Mouse (Mus musculus) midbrain, embryonic 16.5 days (tissue): ENCODE data around the gene Gm42791. TPM values are rescaled to one million over a fixed set of nuclear protein-coding genes. Genes with fewer than 3 reads are reported as not detected.

Experiments
- ATAC-seq: fragments of 200-750 bp; cut with Nextera tagmentation; 2 replicates; pipeline ENCODE4 v1.8.0; 2017; ENCODE audit warnings: moderate TSS enrichment
- H3K27ac ChIP-seq: fragments of 300-500 bp; sonication (generic); 2 replicates; pipeline ENCODE4 v1.5.1; 2014; ENCODE audit warnings: mild to moderate bottlenecking, low read length, mixed read lengths
- H3K27me3 ChIP-seq: fragments of 300-500 bp; sonication (generic); 2 replicates; pipeline ENCODE4 v1.6.1; 2014; ENCODE audit warnings: low read depth, low read length, mixed read lengths; ENCODE audit not compliant: control insufficient read depth, insufficient read depth
- H3K36me3 ChIP-seq: fragments of 300-500 bp; sonication (generic); 2 replicates; pipeline ENCODE4 v1.6.1; 2014; ENCODE audit warnings: mild to moderate bottlenecking, low read length, moderate library complexity, mixed read lengths; ENCODE audit not compliant: control insufficient read depth, insufficient read depth
- H3K4me1 ChIP-seq: fragments of 300-500 bp; sonication (generic); 2 replicates; pipeline ENCODE4 v1.6.1; 2014; ENCODE audit warnings: mild to moderate bottlenecking, low read length, mixed read lengths; ENCODE audit not compliant: control insufficient read depth, insufficient read depth
- H3K4me2 ChIP-seq: fragments of 300-500 bp; sonication (generic); 2 replicates; pipeline ENCODE4 v1.6.1; 2014; ENCODE audit warnings: mild to moderate bottlenecking, low read length, mixed read lengths
- H3K4me3 ChIP-seq: fragments of 300-500 bp; sonication (generic); 2 replicates; pipeline ENCODE4 v1.5.1; 2014; ENCODE audit warnings: low read depth, mild to moderate bottlenecking, low read length, moderate library complexity, mixed read lengths
- H3K9ac ChIP-seq: fragments of 300-500 bp; sonication (generic); 2 replicates; pipeline ENCODE4 v1.6.1; 2014; ENCODE audit warnings: low read depth, low read length, mixed read lengths
- H3K9me3 ChIP-seq: fragments of 300-500 bp; sonication (generic); replicated peaks from 2 replicates; pipeline ENCODE4 v1.6.1; 2014; ENCODE audit warnings: mild to moderate bottlenecking, low read length, mixed read lengths; ENCODE audit not compliant: control insufficient read depth, poor library complexity, severe bottlenecking
- WGBS: fragments of 180-500 bp; shearing (Covaris S2); extraction: QIAGEN DNeasy Blood & Tissue Kit; methylation state at CpG from one replicate; pipeline ENCODE4 v1.1.7; 2014; 5-methylcytosine and 5-hydroxymethylcytosine counted together
- polyA plus RNA-seq: library from polyadenylated mRNA; unstranded; fragments of >200 nt; fragmentation: Nextera tagmentation; extraction: Ambion mirVana; gene quantifications from 2 replicates; pipeline ENCODE4 v1.2.1, GENCODE M21; 2015

Gene Gm42791
- 5.7 and 6.7 TPM in 2 replicates for polyA plus RNA-seq

- under 1% methylated on average over 33 of the region's 33 CpGs for WGBS
- Histone ChIP-seq H3K4me3 (peak within 1 kb of the TSS; percentile 47), H3K9ac (peak within 1 kb of the TSS; percentile 67), H3K36me3 (no peaks in the 10 kb centered on the region), H3K9me3 (no peaks in the 10 kb centered on the region), H3K4me2 (peak within 1 kb of the TSS; percentile 77), H3K4me1 (peaks cover 12% of the 10 kb centered on the region), H3K27me3 (no peaks in the 10 kb centered on the region), H3K27ac (peak within 1 kb of the TSS; percentile 85)
- ATAC-seq, result peak; percentile 82
Observed at GRCm38 (mm10) chr5:148994706-148995414, at the start of gene Gm42791. Gm42791 (minus strand) TSS chr5:148995147.

GRCm38 (mm10) chr5:149044067-149044466 is 49.1 kb upstream of the Gm42791 start:
- no peak overlapping the region for H3K4me2 ChIP-seq
- 83% methylated on average over 4 of the region's 4 CpGs for WGBS
- no peak overlapping the region for H3K27ac ChIP-seq
- no peaks in the 10 kb centered on the region; the same call in 1 of the 2 replicates for H3K36me3 ChIP-seq
- no peaks in the 10 kb centered on the region for H3K4me1 ChIP-seq
- no peaks in the 10 kb centered on the region for H3K27me3 ChIP-seq
- no peaks in the 10 kb centered on the region for H3K9me3 ChIP-seq
- H3K9ac ChIP-seq, result no peak overlapping the region
- ATAC-seq, result no peak
- no peak overlapping the region for H3K4me3 ChIP-seq

GRCm38 (mm10) chr5:149043240-149043639 is 48.3 kb upstream of the Gm42791 start:
- Histone ChIP-seq H3K9me3 (no peaks in the 10 kb centered on the region), H3K4me2 (no peak overlapping the region), H3K27ac (no peak overlapping the region), H3K27me3 (no peaks in the 10 kb centered on the region), H3K36me3 (no peaks in the 10 kb centered on the region), H3K4me3 (no peak overlapping the region), H3K9ac (no peak overlapping the region), H3K4me1 (no peaks in the 10 kb centered on the region)
- ATAC-seq, result no peak
- WGBS, result 85% methylated on average over 6 of the region's 6 CpGs

GRCm38 (mm10) chr5:149039825-149040224 is 44.9 kb upstream of the Gm42791 start:
- Histone ChIP-seq H3K27me3 (no peaks in the 10 kb centered on the region), H3K4me3 (no peak overlapping the region), H3K9ac (no peak overlapping the region), H3K27ac (no peak overlapping the region), H3K9me3 (no peaks in the 10 kb centered on the region), H3K36me3 (no peaks in the 10 kb centered on the region), H3K4me1 (no peaks in the 10 kb centered on the region), H3K4me2 (no peak overlapping the region)
- WGBS, result 93% methylated on average over 5 of the region's 5 CpGs
- ATAC-seq, result no peak

- no peak overlapping the region for H3K27ac ChIP-seq
- no peaks in the 10 kb centered on the region for H3K27me3 ChIP-seq
- 25% methylated on average over 10 of the region's 10 CpGs for WGBS
- ATAC-seq, result no peak
- no peaks in the 10 kb centered on the region for H3K9me3 ChIP-seq
- no peak overlapping the region for H3K4me2 ChIP-seq
- no peak overlapping the region for H3K9ac ChIP-seq
- no peaks in the 10 kb centered on the region for H3K36me3 ChIP-seq
- H3K4me1 ChIP-seq, result no peaks in the 10 kb centered on the region
- no peak overlapping the region for H3K4me3 ChIP-seq
Observed at GRCm38 (mm10) chr5:149037729-149038128, 42.8 kb upstream of the Gm42791 start.

- Histone ChIP-seq H3K4me2 (no peak overlapping the region), H3K9me3 (no peaks in the 10 kb centered on the region), H3K27ac (no peak overlapping the region), H3K4me1 (no peaks in the 10 kb centered on the region), H3K27me3 (no peaks in the 10 kb centered on the region), H3K36me3 (no peaks in the 10 kb centered on the region), H3K4me3 (no peak overlapping the region), H3K9ac (no peak overlapping the region)
- 98% methylated on average over 3 of the region's 3 CpGs for WGBS
- ATAC-seq, result no peak
Observed at GRCm38 (mm10) chr5:149036920-149037319, 42.0 kb upstream of the Gm42791 start.

- H3K4me1 ChIP-seq, result peaks cover 9% of the 10 kb centered on the region
- 99% methylated on average over 4 of the region's 4 CpGs for WGBS
- no peaks in the 10 kb centered on the region for H3K9me3 ChIP-seq
- H3K27me3 ChIP-seq, result no peaks in the 10 kb centered on the region
- H3K4me3 ChIP-seq, result no peak overlapping the region
- H3K27ac ChIP-seq, result no peak overlapping the region
- no peak overlapping the region for H3K9ac ChIP-seq
- no peaks in the 10 kb centered on the region for H3K36me3 ChIP-seq
- no peak overlapping the region for H3K4me2 ChIP-seq
- no peak for ATAC-seq
Observed at GRCm38 (mm10) chr5:149032438-149032837, 37.5 kb upstream of the Gm42791 start.

- no peaks in the 10 kb centered on the region for H3K27me3 ChIP-seq
- H3K9me3 ChIP-seq, result 0 out of 2 replicates have a peak, but pooled peaks cover 3% of the 10 kb centered on the region
- peak overlapping the region; percentile 35 for H3K4me3 ChIP-seq
- peak overlapping the region; percentile 65 for H3K9ac ChIP-seq
- ATAC-seq, result peak; percentile 82
- peak overlapping the region; percentile 70 for H3K4me2 ChIP-seq
- peaks cover 9% of the 10 kb centered on the region for H3K4me1 ChIP-seq
- WGBS, result 2% methylated on average over 30 of the region's 30 CpGs
- H3K36me3 ChIP-seq, result no peaks in the 10 kb centered on the region
- H3K27ac ChIP-seq, result peak overlapping the region; percentile 78
Observed at GRCm38 (mm10) chr5:149031199-149031750, 36.3 kb upstream of the Gm42791 start.

GRCm38 (mm10) chr5:149030103-149030502 is 35.2 kb upstream of the Gm42791 start:
- no peak overlapping the region for H3K9ac ChIP-seq
- no peak overlapping the region for H3K4me3 ChIP-seq
- ATAC-seq, result no peak
- 0 out of 2 replicates have a peak, but pooled peaks cover 3% of the 10 kb centered on the region for H3K9me3 ChIP-seq
- H3K27ac ChIP-seq, result no peak overlapping the region
- H3K36me3 ChIP-seq, result no peaks in the 10 kb centered on the region
- no peaks in the 10 kb centered on the region for H3K27me3 ChIP-seq
- H3K4me1 ChIP-seq, result peaks cover 9% of the 10 kb centered on the region
- WGBS, result 61% methylated on average over 2 of the region's 2 CpGs
- no peak overlapping the region for H3K4me2 ChIP-seq
